Mouse (Mus musculus) midbrain, postnatal 0 days (tissue): ENCODE data around the gene Kcnip1. TPM values are rescaled to one million over a fixed set of nuclear protein-coding genes. Genes with fewer than 3 reads are reported as not detected.

ENCODE experiments used
- ATAC-seq: fragments of 200-750 bp; cut with Nextera tagmentation; 2 replicates; pipeline ENCODE4 v1.8.0; 2017; ENCODE audit warnings: moderate number of reproducible peaks, mild to moderate bottlenecking, moderate TSS enrichment, moderate library complexity; ENCODE audit not compliant: low FRiP score
- DNase-seq: peaks from one replicate; pipeline ENCODE4 v3.0.0-alpha.2; 2015; ENCODE audit warnings: low spot score
- H3K27ac ChIP-seq: fragments of 300-500 bp; sonication (generic); 2 replicates; pipeline ENCODE4 v1.5.1; 2014; ENCODE audit warnings: low read depth, mild to moderate bottlenecking, low read length, mixed read lengths
- H3K27me3 ChIP-seq: fragments of 300-500 bp; sonication (generic); 2 replicates; pipeline ENCODE4 v1.6.1; 2014; ENCODE audit warnings: low read length, control low read depth, mixed read lengths; ENCODE audit not compliant: insufficient read depth
- H3K36me3 ChIP-seq: fragments of 300-500 bp; sonication (generic); 2 replicates; pipeline ENCODE4 v1.6.1; 2014; ENCODE audit warnings: low read length, control low read depth, mixed read lengths; ENCODE audit not compliant: insufficient read depth
- H3K4me1 ChIP-seq: fragments of 300-500 bp; sonication (generic); 2 replicates; pipeline ENCODE4 v1.6.1; 2014; ENCODE audit warnings: mild to moderate bottlenecking, control low read depth, antibody characterized with exemption, low read length, mixed read lengths; ENCODE audit not compliant: insufficient read depth
- H3K4me2 ChIP-seq: fragments of 300-500 bp; sonication (generic); 2 replicates; pipeline ENCODE4 v1.6.1; 2014; ENCODE audit warnings: low read depth, mild to moderate bottlenecking, low read length, mixed read lengths; ENCODE audit not compliant: poor library complexity, severe bottlenecking
- H3K4me3 ChIP-seq: fragments of 300-500 bp; sonication (generic); 2 replicates; pipeline ENCODE4 v1.5.1; 2014; ENCODE audit warnings: low read depth, mild to moderate bottlenecking, low read length, moderate library complexity
- H3K9ac ChIP-seq: fragments of 300-500 bp; sonication (generic); replicated peaks from 2 replicates; pipeline ENCODE4 v1.6.1; 2014; ENCODE audit warnings: mild to moderate bottlenecking, low read length, moderate library complexity, mixed read lengths; ENCODE audit not compliant: poor library complexity, severe bottlenecking
- H3K9me3 ChIP-seq: fragments of 300-500 bp; sonication (generic); 2 replicates; pipeline ENCODE4 v1.6.1; 2016; ENCODE audit warnings: low read length, control low read depth
- CTCF ChIP-seq: IDR thresholded peaks from 2 replicates; pipeline ENCODE4 v1.5.1; 2016; ENCODE audit warnings: antibody characterized with exemption, mild to moderate bottlenecking
- WGBS: fragments of 180-500 bp; shearing (Covaris S2); extraction: QIAGEN DNeasy Blood & Tissue Kit; methylation state at CpG from one replicate; pipeline ENCODE4 v1.1.7; 2014; 5-methylcytosine and 5-hydroxymethylcytosine counted together
- polyA plus RNA-seq: library from polyadenylated mRNA; unstranded; fragments of >200 nt; fragmentation: Nextera tagmentation; extraction: Ambion mirVana; gene quantifications from 2 replicates; pipeline ENCODE4 v1.2.1, GENCODE M21; 2015
- total RNA-seq: library from RNA; depleted of rRNA; stranded (reverse); fragments of >200 nt; gene quantifications from 2 replicates; pipeline ENCODE4 v1.2.3, GENCODE M21; 2014; rRNA removed

Kcnip1 gene
- total RNA-seq (93.8 and 102 TPM in 2 replicates), polyA plus RNA-seq (145 TPM in 2 replicates)

GRCm38 (mm10) chr11:33992938-33993337 lies at the start of gene Kcnip1:
Gene Kcnip1 (minus strand): TSS chr11:33993152.
- WGBS, result 22% methylated on average over 12 of the region's 12 CpGs
- no peaks in the 10 kb centered on the region for H3K9me3 ChIP-seq
- H3K9ac ChIP-seq, result no peak within 1 kb of the TSS
- no peaks in the 10 kb centered on the region for H3K36me3 ChIP-seq
- DNase-seq (peak; percentile 65), ATAC-seq (peak; percentile 52; the same call in 1 of the 2 replicates)
- H3K4me3 ChIP-seq, result no peak within 1 kb of the TSS
- no peak for TF ChIP-seq CTCF
- H3K4me1 ChIP-seq, result peaks cover 10% of the 10 kb centered on the region; the same call in 1 of the 2 replicates
- peak within 1 kb of the TSS; percentile 40 for H3K4me2 ChIP-seq
- no peaks in the 10 kb centered on the region for H3K27me3 ChIP-seq
- no peak within 1 kb of the TSS for H3K27ac ChIP-seq

GRCm38 (mm10) chr11:34040061-34040460 lies 47.1 kb upstream of the Kcnip1 start:
- no peak for TF ChIP-seq CTCF
- H3K4me1 ChIP-seq, result no peaks in the 10 kb centered on the region
- 69% methylated on average over 5 of the region's 5 CpGs for WGBS

GRCm38 (mm10) chr11:34035909-34036658 lies 43.1 kb upstream of the Kcnip1 start:
- 89% methylated on average over 5 of the region's 5 CpGs for WGBS
- Histone ChIP-seq H3K9me3 (no peaks in the 10 kb centered on the region), H3K4me1 (no peaks in the 10 kb centered on the region), H3K9ac (no peak overlapping the region), H3K4me3 (no peak overlapping the region), H3K27me3 (no peaks in the 10 kb centered on the region), H3K27ac (no peak overlapping the region), H3K36me3 (no peaks in the 10 kb centered on the region), H3K4me2 (no peak overlapping the region)
- ATAC-seq (no peak), DNase-seq (no peak)
- no peak for TF ChIP-seq CTCF

More at GRCm38 (mm10) chr11:34040061-34040460, 47.1 kb upstream of the Kcnip1 start:
- H3K27ac ChIP-seq, result no peak overlapping the region
- no peak overlapping the region for H3K9ac ChIP-seq
- ATAC-seq (no peak), DNase-seq (no peak)
- no peaks in the 10 kb centered on the region for H3K9me3 ChIP-seq
- no peaks in the 10 kb centered on the region for H3K36me3 ChIP-seq
- H3K4me3 ChIP-seq, result no peak overlapping the region
- H3K27me3 ChIP-seq, result no peaks in the 10 kb centered on the region
- H3K4me2 ChIP-seq, result no peak overlapping the region

GRCm38 (mm10) chr11:34034794-34035193 lies 41.8 kb upstream of the Kcnip1 start:
- Histone ChIP-seq H3K4me3 (no peak overlapping the region), H3K9ac (no peak overlapping the region), H3K4me2 (no peak overlapping the region), H3K4me1 (no peaks in the 10 kb centered on the region), H3K27me3 (no peaks in the 10 kb centered on the region), H3K36me3 (no peaks in the 10 kb centered on the region), H3K9me3 (no peaks in the 10 kb centered on the region), H3K27ac (no peak overlapping the region)
- ATAC-seq (no peak), DNase-seq (no peak)
- WGBS, result 81% methylated on average over 2 of the region's 2 CpGs
- no peak for TF ChIP-seq CTCF

- Histone ChIP-seq H3K4me3 (no peak overlapping the region), H3K36me3 (no peaks in the 10 kb centered on the region), H3K4me2 (no peak overlapping the region), H3K27me3 (no peaks in the 10 kb centered on the region), H3K4me1 (no peaks in the 10 kb centered on the region), H3K9me3 (no peaks in the 10 kb centered on the region), H3K27ac (no peak overlapping the region), H3K9ac (no peak overlapping the region)
- DNase-seq, result no peak
- WGBS, result 88% methylated on average over 5 of the region's 5 CpGs
- ATAC-seq, result no peak
- no peak for TF ChIP-seq CTCF
Observed at GRCm38 (mm10) chr11:34034008-34034505, 41.1 kb upstream of the Kcnip1 start.

- Histone ChIP-seq H3K36me3 (no peaks in the 10 kb centered on the region), H3K27me3 (no peaks in the 10 kb centered on the region), H3K9me3 (no peaks in the 10 kb centered on the region), H3K9ac (no peak overlapping the region), H3K4me1 (no peaks in the 10 kb centered on the region), H3K4me3 (no peak overlapping the region), H3K4me2 (no peak overlapping the region), H3K27ac (no peak overlapping the region)
- no peak for TF ChIP-seq CTCF
- WGBS, result 74% methylated on average over 8 of the region's 8 CpGs
- no peak for ATAC-seq
- no peak for DNase-seq
Observed at GRCm38 (mm10) chr11:34031015-34031805, 38.3 kb upstream of the Kcnip1 start.
